Mouse (Mus musculus) liver, embryonic 18 days (tissue): ENCODE measurements around the gene Ifi27l2a. TPM values are rescaled to one million over a fixed set of nuclear protein-coding genes. Genes with fewer than 3 reads are reported as not detected.

Source experiments
- polyA plus RNA-seq: library from polyadenylated mRNA; depleted of rRNA; stranded (reverse); fragments of >200 nt; gene quantifications from 2 replicates; pipeline ENCODE4 v1.2.3, GENCODE M21; 2012; rRNA removed

Ifi27l2a gene
- polyA plus RNA-seq, result 26.0 and 70.7 TPM in 2 replicates

DNA sequence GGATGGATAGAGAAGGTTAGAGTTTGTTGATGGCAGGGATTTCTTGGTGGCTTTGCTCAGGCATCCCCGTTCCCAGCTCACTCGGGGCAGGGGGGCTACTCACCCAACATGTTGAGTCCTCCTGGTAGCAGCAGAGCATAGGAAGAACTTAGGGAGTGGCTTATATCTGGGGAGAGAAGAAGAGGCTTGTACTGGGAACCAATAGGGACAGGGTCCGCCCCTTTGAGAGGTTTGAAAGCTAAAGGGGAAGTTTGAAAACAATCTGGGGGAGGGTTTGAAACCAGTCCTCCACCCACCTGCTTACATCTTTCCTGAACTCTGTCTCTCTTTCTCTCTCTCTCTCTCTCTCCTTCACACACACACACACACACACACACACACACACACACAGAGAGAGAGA lies at the start of gene Ifi27l2a:
Gene Ifi27l2a (minus strand): TSS at position 157 of the 400 bp plus-strand sequence.

DNA sequence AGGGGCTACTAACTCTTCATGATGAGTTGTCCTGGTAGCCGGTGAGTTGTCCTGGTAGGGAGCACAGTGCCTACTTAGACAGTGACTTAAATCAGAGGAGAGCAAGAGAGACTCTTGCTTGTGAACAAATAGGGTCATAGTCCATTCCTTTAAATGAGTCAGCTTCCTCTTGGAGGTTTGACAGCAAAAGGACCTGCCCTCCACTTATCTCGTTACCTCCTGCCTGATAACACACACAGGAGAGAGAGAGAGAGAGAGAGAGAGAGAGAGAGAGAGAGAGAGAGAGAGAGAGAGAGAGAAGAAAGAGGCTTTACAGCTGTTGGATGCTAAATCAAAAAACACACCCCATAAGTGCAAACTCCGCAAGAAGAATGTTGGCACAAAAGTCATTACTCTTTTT lies 13.7 kb upstream of the Ifi27l2a start, which contains the start of gene Ifi27l2b:
Gene Ifi27l2b (minus strand): TSS at position 84 of the 400 bp plus-strand sequence.

DNA sequence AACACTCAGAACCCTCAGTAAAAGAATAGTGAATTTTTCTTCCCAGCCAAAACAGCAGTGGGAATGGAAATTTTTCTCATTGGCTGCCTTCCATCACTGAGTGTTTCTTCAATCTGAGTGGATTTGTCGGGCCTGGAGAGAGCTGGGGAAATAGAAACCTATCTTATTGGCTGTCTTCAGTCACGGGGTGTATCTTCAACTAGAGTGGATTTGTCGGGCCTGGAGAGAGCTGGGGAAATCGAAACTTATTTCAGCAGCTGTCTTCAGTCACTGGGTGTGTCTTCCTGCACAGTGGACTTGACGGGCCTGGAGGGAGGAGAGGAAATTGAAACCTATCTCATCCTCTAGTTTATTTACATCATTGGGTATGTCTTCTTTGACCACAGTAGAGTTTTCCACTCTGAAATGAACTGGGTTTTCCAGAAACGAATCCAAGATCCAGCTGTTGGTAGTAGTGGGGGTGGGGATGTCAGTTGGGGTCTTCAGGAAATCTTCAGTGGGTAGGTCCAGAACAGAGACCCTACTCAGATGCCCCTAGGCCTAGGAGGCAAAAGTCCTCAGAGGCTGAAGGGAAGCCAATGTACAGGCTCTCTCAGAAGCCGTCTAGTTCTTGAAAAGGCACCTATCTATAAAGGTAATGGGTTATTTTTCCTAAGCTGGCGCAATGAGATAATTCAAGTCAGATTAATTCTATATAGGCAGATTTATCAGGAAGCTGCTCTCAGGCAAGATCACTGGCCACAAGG lies 9.3 kb downstream of the Ifi27l2a start, which contains the start of gene Ifi27:
Gene Ifi27 (plus strand): TSS at position 226 of the 746 bp plus-strand sequence.

DNA sequence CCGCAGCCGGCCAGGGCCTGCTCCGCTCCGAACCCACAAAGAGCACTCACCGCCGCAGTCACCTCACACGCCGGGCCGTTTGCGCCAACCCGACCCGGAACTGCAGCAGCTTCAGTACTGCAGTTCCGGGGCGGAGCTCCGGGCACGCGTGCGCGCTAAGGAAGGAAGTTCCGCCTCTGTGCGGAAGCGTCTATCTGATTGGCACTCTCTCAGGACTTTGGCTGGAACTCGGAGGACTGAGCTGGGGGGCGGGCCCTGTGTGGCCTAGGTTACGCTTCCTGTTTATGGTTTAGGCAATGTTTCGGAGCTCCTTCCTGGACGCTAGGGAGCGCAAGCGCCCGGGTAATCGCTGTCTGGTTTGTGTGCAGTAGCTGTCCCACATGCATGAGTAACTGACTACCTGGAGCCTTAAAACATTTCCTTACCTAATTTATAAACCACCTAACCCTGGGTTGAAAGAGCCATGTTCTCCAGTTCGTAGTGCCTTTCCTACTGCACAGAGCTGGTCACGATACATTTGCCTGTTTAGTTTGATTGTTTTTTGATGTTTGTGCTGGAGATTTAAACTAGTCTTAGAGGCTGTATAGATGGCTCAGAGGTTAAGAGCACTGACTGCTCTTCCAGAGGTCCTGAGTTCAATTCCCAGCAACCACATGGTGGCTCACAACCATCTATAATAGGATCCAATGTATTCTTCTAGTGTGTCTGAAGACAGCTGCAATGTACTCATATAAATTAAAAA lies 17.6 kb downstream of the Ifi27l2a start, which contains the start of gene Ddx24:
Gene Ddx24 (minus strand): TSS at position 102 of the 742 bp plus-strand sequence.

DNA sequence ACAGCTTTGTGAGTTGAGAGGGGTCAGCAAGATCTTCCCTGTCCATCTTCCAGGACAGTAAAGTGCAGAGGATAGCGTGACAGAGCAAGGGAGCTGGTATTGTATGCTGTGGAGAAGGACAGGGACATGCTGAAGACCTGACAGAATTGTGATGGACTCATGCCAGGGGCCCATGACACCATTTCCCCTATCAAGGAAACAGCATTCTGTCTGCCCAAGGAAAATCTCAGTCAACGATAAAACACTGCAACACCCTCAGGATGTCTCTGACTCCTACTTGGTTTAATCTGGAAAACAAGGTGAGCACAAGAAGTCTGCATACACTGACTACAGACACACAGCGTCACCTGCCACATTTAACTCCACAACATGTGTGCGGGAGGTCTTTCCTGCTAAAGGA lies 35.8 kb downstream of the Ifi27l2a start, which contains the start of gene 9330161L09Rik:
Gene 9330161L09Rik (minus strand): TSS at position 101 of the 400 bp plus-strand sequence.

Other genes with a start within 250 kb of the Ifi27l2a start
- gene Prima1, start 201.5 kb downstream of the Ifi27l2a start, polyA plus RNA-seq, result 0.05 TPM in 1 of 2 replicates, not detected in the other
- not detected in 2 replicates for gene Fam181a, start 132.7 kb downstream of the Ifi27l2a start, polyA plus RNA-seq
- 4.3 and 5.7 TPM in 2 replicates for gene Asb2, start 87.7 kb downstream of the Ifi27l2a start, polyA plus RNA-seq
- gene Otub2, start 55.0 kb downstream of the Ifi27l2a start, polyA plus RNA-seq, result 11.0 and 11.6 TPM in 2 replicates
- gene 9330161L09Rik, start 35.9 kb downstream of the Ifi27l2a start, polyA plus RNA-seq, result 0.14 and 0.22 TPM in 2 replicates
- gene Ddx24, start 17.9 kb downstream of the Ifi27l2a start, polyA plus RNA-seq, result 23.8 and 25.5 TPM in 2 replicates
- gene Ifi27, start 9.5 kb downstream of the Ifi27l2a start, polyA plus RNA-seq, result 33.9 and 52.3 TPM in 2 replicates
- gene Ifi27l2b, start 13.5 kb upstream of the Ifi27l2a start, polyA plus RNA-seq, result 0.13 TPM in 1 of 2 replicates, not detected in the other
- 1.2 and 1.3 TPM in 2 replicates for gene Ppp4r4, start 88.6 kb upstream of the Ifi27l2a start, polyA plus RNA-seq
- gene Serpina10, start 187.8 kb upstream of the Ifi27l2a start, polyA plus RNA-seq, result 53.2 and 56.2 TPM in 2 replicates
- gene Serpina6, start 213.5 kb upstream of the Ifi27l2a start, polyA plus RNA-seq, result 14.8 and 25.0 TPM in 2 replicates
- 0.01 TPM in 1 of 2 replicates, not detected in the other for gene Serpina16, start 232.5 kb upstream of the Ifi27l2a start, polyA plus RNA-seq